Mouse (Mus musculus): ENCODE measurements around the gene Kctd4.
"Not testable (repeated sequence)": the region's sequence is repeated elsewhere in the genome, so short reads cannot be mapped to it uniquely, and the experiment has no call there.

The Kctd4 gene

GRCm38 (mm10) chr14:75954766-75955165 is at the start of gene Kctd4:
TSS of gene Kctd4 (plus strand) at chr14:75955009.
- no peak for DNase-seq (ENCODE audit: inconsistent age in 2 of 2, low spot score in 1 of 2)

- no peak for DNase-seq (ENCODE audit: inconsistent age in 2 of 2, low spot score in 1 of 2)
Measured at GRCm38 (mm10) chr14:75906931-75907330, 47.9 kb upstream of the Kctd4 start.

- no peak for DNase-seq (ENCODE audit: inconsistent age in 2 of 2, low spot score in 1 of 2)
Measured at GRCm38 (mm10) chr14:75911968-75912367, 42.8 kb upstream of the Kctd4 start.

DNA sequence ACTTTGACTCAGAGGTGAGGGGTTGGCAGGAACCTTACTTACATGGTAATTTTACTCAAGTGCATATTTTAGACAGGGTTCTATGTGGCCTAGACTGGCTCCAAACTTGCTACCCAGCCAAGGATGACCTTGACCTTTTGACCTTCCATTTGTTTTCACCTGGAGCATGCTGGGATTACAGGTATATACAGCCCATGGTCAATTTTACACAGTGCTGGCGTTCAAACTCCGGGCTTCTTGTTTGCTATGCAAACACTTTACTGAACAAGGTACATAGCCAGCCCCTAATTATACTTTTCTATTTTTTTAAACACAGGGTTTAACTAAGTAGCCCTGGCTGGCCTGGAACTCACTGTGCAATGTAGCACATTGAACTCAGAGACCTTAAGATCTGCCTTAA is 42.1 kb upstream of the Kctd4 start:
- no peak for DNase-seq (ENCODE audit: inconsistent age in 2 of 2, low spot score in 1 of 2)

DNA sequence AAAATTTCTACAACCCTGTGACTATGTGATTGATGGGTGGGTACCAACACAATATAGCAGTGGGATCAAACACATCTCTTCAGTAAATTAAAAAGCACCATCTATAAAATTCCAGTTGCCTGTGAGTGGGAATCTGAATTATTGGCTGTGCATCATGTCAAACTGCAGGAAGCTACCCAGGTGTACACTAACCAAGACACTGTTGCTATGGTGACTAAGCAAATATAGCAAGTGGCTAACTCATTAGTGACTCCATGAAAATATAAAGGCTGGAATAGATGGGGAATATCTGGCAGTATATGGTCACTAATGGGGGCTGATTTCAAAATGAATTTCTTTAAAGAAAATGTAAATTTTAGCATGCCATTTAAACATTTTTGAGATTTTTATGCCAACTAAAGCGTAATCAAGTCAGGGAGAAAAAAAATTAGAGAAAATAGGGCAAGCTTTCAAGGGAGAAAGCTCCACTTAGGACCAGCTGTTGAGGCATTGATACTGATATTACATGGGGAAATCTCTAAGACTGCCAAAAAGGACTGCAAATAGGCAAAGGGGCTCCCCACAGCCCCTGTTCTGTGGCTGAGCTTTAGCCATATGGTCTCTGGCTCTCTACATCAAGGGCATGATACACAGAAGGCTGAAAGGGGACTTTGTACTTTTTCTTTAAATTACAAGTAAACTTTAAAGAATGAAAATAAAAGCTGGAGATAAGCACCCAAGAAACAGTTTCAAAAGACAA is 31.3 kb upstream of the Kctd4 start:
- DNase-seq (ENCODE audit: inconsistent age in 2 of 2, low spot score in 1 of 2): no peak

GRCm38 (mm10) chr14:75929713-75930112 is 25.1 kb upstream of the Kctd4 start:
- DNase-seq (ENCODE audit: inconsistent age in 2 of 2, low spot score in 1 of 2): not testable (repeated sequence)

DNA sequence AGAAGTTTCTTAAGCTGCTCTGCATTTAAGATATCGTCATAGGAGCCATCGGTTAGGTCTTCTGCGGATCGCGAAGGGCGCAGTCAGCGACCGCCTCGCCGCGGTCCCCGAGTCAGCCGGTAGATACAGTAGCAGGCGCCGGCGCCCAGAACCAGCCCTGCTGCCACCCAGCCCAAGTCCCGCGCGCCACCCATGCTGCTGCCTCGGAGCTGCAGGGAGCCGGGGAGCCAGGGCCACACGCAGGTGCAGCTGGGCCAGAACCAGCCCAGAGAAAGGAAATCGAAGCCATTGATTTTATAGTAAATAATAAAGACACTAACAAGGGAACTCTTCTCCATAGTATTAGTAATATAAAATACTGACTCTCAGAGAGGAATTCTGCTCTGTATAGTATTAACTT is 23.5 kb upstream of the Kctd4 start:
- DNase-seq (ENCODE audit: inconsistent age in 2 of 2, low spot score in 1 of 2): no peak

- DNase-seq (ENCODE audit: inconsistent age in 2 of 2, low spot score in 1 of 2): peak in 1 of 2 experiments; percentile 35
Measured at GRCm38 (mm10) chr14:75934359-75934758, 20.4 kb upstream of the Kctd4 start.

- DNase-seq (ENCODE audit: inconsistent age in 2 of 2, low spot score in 1 of 2): peak in 1 of 2 experiments; percentile 47
Measured at GRCm38 (mm10) chr14:75937714-75938113, 17.1 kb upstream of the Kctd4 start.

DNA sequence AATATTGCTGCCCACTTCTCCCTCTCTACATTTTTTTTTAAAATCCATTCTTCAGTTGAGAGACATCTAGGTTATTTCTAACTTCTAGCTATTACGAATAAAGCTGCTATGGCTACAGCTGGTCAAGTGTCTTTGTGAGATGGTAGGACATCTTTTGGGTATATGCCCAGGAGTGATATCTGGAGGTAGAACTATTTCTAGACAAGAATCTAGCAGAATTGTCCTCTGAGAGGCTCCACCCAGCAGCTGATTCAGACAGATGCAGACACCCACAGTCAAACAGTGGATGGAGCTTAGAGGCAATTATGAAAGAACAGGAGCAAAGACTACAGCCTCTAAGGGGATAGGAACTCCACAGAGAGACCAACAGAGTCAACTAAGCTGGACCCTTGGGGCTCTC is 13.3 kb upstream of the Kctd4 start:
- DNase-seq (ENCODE audit: inconsistent age in 2 of 2, low spot score in 1 of 2): no peak

GRCm38 (mm10) chr14:75942365-75942764 is 12.4 kb upstream of the Kctd4 start:
- no peak for DNase-seq (ENCODE audit: inconsistent age in 2 of 2, low spot score in 1 of 2)

GRCm38 (mm10) chr14:75947674-75948073 is 7.1 kb upstream of the Kctd4 start:
- DNase-seq (ENCODE audit: inconsistent age in 2 of 2, low spot score in 1 of 2): no peak

- DNase-seq (ENCODE audit: inconsistent age in 2 of 2, low spot score in 1 of 2): no peak
Measured at GRCm38 (mm10) chr14:75953011-75953410, 1.8 kb upstream of the Kctd4 start.

DNA sequence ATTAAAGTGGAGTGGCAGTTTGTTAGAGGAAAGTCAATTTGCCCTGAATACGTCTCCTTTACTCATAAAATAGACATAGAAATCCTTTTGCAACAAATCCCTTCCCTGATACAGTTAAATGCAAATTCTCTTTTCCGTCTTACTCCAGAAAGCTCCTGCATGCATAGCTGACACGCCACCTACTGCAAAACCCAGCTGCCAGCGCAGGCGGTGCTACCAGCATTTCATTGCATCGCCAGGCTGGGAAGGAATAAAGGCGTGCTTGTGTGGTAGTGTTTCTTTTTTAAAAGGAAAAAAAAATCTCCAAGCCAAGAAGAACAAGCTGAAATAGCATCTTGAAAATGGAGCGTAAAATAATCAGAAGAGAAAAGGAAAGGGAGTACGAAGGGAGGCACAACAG is 7.4 kb downstream of the Kctd4 start:
- DNase-seq (ENCODE audit: inconsistent age in 2 of 2, low spot score in 1 of 2): no peak

DNA sequence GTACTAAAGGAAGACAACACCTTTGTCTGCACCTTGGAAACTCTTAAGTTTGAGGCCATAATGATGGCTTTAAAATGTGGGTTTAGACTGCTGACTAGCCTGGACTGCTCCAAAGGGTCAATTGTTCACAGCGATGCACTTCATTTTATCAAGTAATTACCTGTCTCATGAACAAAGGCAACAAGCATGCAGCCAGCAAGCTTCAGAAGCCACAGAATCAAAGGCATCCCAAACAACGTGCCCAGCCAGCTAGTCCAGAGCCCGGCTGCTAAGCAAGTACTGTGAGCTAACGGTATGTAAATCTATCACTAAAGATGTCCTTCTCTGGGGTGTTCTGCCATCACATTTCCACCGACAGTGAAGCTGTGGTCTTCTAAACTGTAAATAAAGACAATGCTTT is 8.4 kb downstream of the Kctd4 start:
- DNase-seq (ENCODE audit: inconsistent age in 2 of 2, low spot score in 1 of 2): no peak

DNA sequence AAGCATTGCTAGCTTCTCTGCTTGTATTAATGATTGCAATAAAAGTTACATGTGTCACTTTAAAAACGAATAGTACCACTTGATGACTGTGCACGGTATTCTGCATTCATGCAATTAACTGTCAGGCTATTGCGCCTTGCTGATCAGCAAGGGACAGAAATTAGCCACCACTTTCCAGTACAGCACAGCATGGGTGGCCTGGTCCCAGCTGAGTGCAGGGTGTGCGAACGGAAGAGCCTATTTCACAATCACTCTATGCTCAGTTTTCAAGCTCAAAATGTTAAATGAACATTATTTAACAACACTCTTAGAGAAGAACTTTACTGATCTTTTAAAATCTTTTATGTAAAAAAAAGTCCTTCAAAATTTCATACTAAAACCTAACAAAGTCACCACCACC is 9.2 kb downstream of the Kctd4 start:
- no peak for DNase-seq (ENCODE audit: inconsistent age in 2 of 2, low spot score in 1 of 2)

DNA sequence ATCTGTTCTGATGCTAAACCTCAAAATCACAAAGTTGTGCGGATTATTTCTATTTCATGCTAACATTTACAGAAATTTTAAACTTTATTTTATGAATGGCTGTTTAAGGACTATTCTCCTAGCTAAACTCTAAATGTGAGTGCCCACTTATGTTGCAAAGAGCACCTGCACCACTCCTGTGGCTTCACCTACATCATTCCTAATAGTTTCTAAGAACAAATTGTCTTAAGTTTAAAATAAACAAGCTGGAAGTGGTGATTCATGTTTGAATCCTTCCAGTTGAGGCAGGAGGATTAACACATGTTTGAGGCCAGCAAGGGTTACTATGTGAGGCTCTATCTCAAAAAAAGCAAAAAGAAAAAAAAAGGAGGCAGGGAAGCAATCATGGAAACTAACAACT is 9.6 kb downstream of the Kctd4 start:
- DNase-seq (ENCODE audit: inconsistent age in 2 of 2, low spot score in 1 of 2): no peak

DNA sequence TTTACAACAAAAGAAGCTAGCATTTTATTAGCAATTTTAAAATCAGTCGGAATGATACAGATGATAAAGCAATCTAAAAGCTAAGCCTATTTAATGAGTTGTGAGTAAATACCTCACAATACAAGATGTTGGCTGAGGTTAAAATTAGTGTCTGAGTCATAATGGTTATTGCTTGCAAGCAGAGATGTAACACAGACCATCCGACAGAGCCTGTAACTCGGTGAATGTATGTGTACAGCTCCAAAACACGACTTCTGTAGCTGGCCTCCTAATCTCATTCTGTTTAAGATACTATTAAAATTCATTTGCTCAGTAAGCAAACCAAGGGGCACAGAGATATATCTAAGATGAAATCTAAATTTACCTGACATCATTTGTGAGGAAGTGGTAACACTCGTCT is 12.5 kb downstream of the Kctd4 start:
- DNase-seq (ENCODE audit: inconsistent age in 2 of 2, low spot score in 1 of 2): no peak

- DNase-seq (ENCODE audit: inconsistent age in 2 of 2, low spot score in 1 of 2): no peak
Measured at GRCm38 (mm10) chr14:75976107-75976506, 21.3 kb downstream of the Kctd4 start.

DNA sequence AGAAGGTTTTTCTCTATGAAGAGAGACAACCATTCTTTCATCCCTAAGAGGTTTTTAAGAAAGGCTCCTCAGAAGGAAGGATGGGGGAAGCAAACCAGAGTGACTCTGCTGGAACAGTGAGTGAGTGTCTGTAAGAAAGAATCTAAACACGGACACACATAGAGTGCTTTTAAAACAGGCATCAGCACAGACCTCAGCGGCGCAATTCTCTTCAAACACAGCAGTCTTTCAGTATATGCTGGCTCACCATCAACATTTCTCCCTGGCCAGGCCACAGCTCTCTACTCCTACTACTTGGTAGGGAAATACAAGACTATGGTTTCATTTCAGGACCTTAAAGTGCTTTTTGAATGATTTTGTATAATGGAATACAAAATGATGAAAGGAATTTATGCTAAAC is 26.4 kb downstream of the Kctd4 start:
- DNase-seq (ENCODE audit: inconsistent age in 2 of 2, low spot score in 1 of 2): no peak

GRCm38 (mm10) chr14:75983891-75984290 is 29.1 kb downstream of the Kctd4 start:
- no peak for DNase-seq (ENCODE audit: inconsistent age in 2 of 2, low spot score in 1 of 2)

DNA sequence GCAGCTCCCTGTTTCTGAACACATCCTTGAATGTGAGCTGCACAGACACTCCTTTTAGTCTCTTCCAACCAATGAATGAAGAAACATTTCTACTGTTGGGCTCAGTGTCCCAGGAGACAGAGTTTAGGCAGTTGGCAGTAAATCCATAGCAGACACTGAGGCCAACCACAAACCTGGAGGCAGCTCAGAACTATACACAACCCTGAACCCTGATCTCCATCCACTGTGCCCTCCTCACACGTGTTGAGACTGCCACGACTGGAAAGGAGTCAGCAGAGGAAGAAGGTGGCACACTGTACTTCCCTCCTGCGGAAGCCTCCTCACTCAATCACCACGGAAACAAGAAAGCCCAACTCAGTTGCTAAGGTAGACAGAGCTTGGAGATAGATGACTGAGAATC is 30.3 kb downstream of the Kctd4 start:
- no peak for DNase-seq (ENCODE audit: inconsistent age in 2 of 2, low spot score in 1 of 2)

DNA sequence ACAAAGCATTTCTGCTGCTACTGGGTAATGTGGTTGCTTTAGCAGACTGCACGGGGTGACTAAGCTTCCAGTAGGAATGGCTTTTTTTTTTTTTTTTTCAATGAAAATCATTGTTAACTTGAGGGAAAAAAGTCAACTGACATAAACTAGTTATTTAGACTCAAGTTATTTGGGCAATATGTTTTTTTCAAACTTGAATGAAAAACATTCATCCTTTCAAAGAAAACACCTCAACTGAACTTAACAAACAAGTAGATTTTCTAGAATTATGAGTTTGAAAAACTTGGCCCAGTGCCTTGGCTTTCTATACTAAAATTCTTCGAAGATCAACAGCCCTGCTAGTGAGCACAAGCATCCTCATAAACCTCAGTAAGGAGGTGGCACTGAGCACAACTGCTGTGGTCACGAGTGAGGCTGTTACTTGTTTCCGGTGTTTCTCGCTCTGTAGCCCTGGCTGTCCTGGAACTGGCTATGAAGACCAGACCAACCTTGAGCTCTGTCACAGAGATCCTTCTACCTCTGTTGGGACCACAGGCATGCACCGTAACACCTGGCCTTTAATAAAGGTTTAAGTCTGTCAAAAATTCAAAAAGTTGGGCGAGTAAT is 32.2 kb downstream of the Kctd4 start:
- DNase-seq (ENCODE audit: inconsistent age in 2 of 2, low spot score in 1 of 2): no peak

Measured in adrenal gland, adult (tissue).